Mouse (Mus musculus) kidney, embryonic 15.5 days (tissue): Measurements from ENCODE around the gene Med11. TPM values are rescaled to one million over a fixed set of nuclear protein-coding genes. Genes with fewer than 3 reads are reported as not detected.
"Not testable (repeated sequence)": the region's sequence is repeated elsewhere in the genome, so short reads cannot be mapped to it uniquely, and the experiment has no call there.

Experiments
- ATAC-seq: fragments of 200-750 bp; cut with Nextera tagmentation; replicated peaks from 2 replicates; pipeline ENCODE4 v1.8.0; 2017; ENCODE audit warnings: moderate TSS enrichment; ENCODE audit not compliant: low FRiP score
- H3K27ac ChIP-seq: fragments of 300-500 bp; sonication (generic); 2 replicates; pipeline ENCODE4 v1.5.1; 2015; ENCODE audit warnings: mild to moderate bottlenecking, inconsistent platforms
- H3K27me3 ChIP-seq: fragments of 300-500 bp; sonication (generic); 2 replicates; pipeline ENCODE4 v1.6.1; 2015; ENCODE audit warnings: inconsistent platforms
- H3K36me3 ChIP-seq: fragments of 300-500 bp; sonication (generic); 2 replicates; pipeline ENCODE4 v1.6.1; 2015; ENCODE audit warnings: inconsistent platforms
- H3K4me1 ChIP-seq: fragments of 300-500 bp; sonication (generic); 2 replicates; pipeline ENCODE4 v1.6.1; 2015; ENCODE audit warnings: inconsistent platforms
- H3K4me2 ChIP-seq: fragments of 300-500 bp; sonication (generic); 2 replicates; pipeline ENCODE4 v1.6.1; 2015; ENCODE audit warnings: moderate library complexity, mild to moderate bottlenecking, inconsistent platforms
- H3K4me3 ChIP-seq: fragments of 300-500 bp; sonication (generic); replicated peaks from 2 replicates; pipeline ENCODE4 v1.5.1; 2015; ENCODE audit warnings: mild to moderate bottlenecking, inconsistent platforms
- H3K9ac ChIP-seq: fragments of 300-500 bp; sonication (generic); 2 replicates; pipeline ENCODE4 v1.6.1; 2015; ENCODE audit warnings: mild to moderate bottlenecking, inconsistent platforms
- H3K9me3 ChIP-seq: fragments of 300-500 bp; sonication (generic); replicated peaks from 2 replicates; pipeline ENCODE4 v1.6.1; 2016; ENCODE audit warnings: inconsistent platforms
- WGBS: fragments of 180-500 bp; shearing (Covaris S2); methylation state at CpG from one replicate; pipeline ENCODE4 v1.1.7; 2015; ENCODE audit warnings: mixed read lengths; 5-methylcytosine and 5-hydroxymethylcytosine counted together
- polyA plus RNA-seq: library from polyadenylated mRNA; unstranded; fragments of >200 nt; fragmentation: Nextera tagmentation; extraction: Ambion mirVana; gene quantifications from 2 replicates; pipeline ENCODE4 v1.2.1, GENCODE M21; 2015

Med11 gene
- 38.8 and 42.0 TPM in 2 replicates for polyA plus RNA-seq

- WGBS, result under 1% methylated on average over 46 of the region's 46 CpGs
These were observed at the start of gene Med11 for GRCm38 (mm10) chr11:70451797-70452498. Gene Med11, plus strand, starts transcription at chr11:70451919.

GRCm38 (mm10) chr11:70403598-70403997 is 48.1 kb upstream of the Med11 start:
- H3K4me1 ChIP-seq, result peaks cover 9% of the 10 kb centered on the region
- no peaks in the 10 kb centered on the region for H3K27me3 ChIP-seq
- H3K27ac ChIP-seq, result no peak overlapping the region
- no peak overlapping the region for H3K4me2 ChIP-seq
- H3K9ac ChIP-seq, result no peak overlapping the region
- no peaks in the 10 kb centered on the region for H3K9me3 ChIP-seq
- no peak overlapping the region for H3K4me3 ChIP-seq
- H3K36me3 ChIP-seq, result peaks cover 78% of the 10 kb centered on the region
- ATAC-seq, result no peak
- 74% methylated on average over 2 of the region's 2 CpGs for WGBS

More at GRCm38 (mm10) chr11:70451797-70452498, at the start of gene Med11:
- Histone ChIP-seq H3K4me1 (peaks cover 21% of the 10 kb centered on the region), H3K9me3 (no peaks in the 10 kb centered on the region), H3K27me3 (no peaks in the 10 kb centered on the region), H3K36me3 (peaks cover 8% of the 10 kb centered on the region), H3K4me3 (peak within 1 kb of the TSS; percentile 64), H3K27ac (peak within 1 kb of the TSS; percentile 97), H3K4me2 (peak within 1 kb of the TSS; percentile 73), H3K9ac (peak within 1 kb of the TSS; percentile 73)
- peak; percentile 98 for ATAC-seq

- peak within 1 kb of the TSS; percentile 88 for H3K27ac ChIP-seq
- H3K9me3 ChIP-seq, result no peaks in the 10 kb centered on the region
- no peaks in the 10 kb centered on the region for H3K27me3 ChIP-seq
- H3K4me2 ChIP-seq, result peak within 1 kb of the TSS; percentile 82
- WGBS, result under 1% methylated on average over 59 of the region's 59 CpGs
- peaks cover 18% of the 10 kb centered on the region for H3K36me3 ChIP-seq
- peak within 1 kb of the TSS; percentile 89 for H3K4me3 ChIP-seq
- ATAC-seq, result peak; percentile 98
- peaks cover 23% of the 10 kb centered on the region for H3K4me1 ChIP-seq
- peak within 1 kb of the TSS; percentile 99 for H3K9ac ChIP-seq
These were observed 42.0 kb upstream of the Med11 start, which contains the start of gene Pelp1 for GRCm38 (mm10) chr11:70409594-70410296. Gene Pelp1, minus strand, starts transcription at chr11:70410031.

DNA sequence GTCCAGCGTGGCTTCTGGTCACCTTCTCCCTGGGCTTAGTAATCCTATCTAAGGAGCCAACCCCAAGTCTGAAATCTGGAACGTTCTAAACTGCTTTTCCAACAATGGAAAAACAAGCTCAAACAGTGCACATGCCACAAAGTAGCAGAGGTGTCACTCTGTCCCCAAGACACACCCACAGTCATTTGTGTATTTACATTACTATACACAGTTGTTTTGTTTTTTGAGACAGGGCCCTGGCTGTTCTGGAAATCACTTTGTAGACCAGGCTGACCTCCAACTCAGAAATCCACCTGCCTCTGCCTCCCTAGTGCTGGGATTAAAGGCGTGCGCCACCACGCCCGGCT is 41.4 kb upstream of the Med11 start:
- ATAC-seq, result no peak; the same call in 1 of the 2 replicates
- no peaks in the 10 kb centered on the region for H3K9me3 ChIP-seq
- peak overlapping the region; percentile 88 for H3K27ac ChIP-seq
- peak overlapping the region; percentile 89 for H3K4me3 ChIP-seq
- peaks cover 23% of the 10 kb centered on the region for H3K4me1 ChIP-seq
- 62% methylated on average over 6 of the region's 6 CpGs for WGBS
- peak overlapping the region; percentile 82 for H3K4me2 ChIP-seq
- H3K9ac ChIP-seq, result peak overlapping the region; percentile 99
- H3K36me3 ChIP-seq, result peaks cover 13% of the 10 kb centered on the region
- H3K27me3 ChIP-seq, result no peaks in the 10 kb centered on the region

DNA sequence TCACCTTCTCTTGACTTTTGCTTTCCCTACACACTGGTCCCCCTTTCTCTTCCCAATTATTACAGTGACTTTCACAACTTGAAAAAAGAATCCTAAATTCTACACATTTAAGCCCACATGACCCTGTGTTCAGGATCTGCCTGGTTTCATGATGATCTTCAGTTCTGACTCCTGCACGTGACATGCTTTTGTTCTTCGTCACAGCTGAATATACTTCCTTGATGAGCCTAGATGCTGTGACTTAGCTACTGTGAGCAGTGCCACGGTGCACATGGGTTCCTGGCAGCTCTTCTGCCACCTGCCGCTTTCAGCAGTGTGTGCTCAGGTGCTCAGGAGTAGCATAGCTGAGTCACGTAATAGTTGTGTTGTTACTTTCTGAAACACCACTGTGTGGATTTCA is 39.1 kb upstream of the Med11 start:
- Histone ChIP-seq H3K9ac (no peak overlapping the region), H3K27ac (no peak overlapping the region), H3K4me3 (no peak overlapping the region), H3K4me1 (peaks cover 23% of the 10 kb centered on the region), H3K4me2 (no peak overlapping the region), H3K9me3 (no peaks in the 10 kb centered on the region), H3K27me3 (no peaks in the 10 kb centered on the region), H3K36me3 (no peaks in the 10 kb centered on the region)
- no peak for ATAC-seq
- 78% methylated on average over 5 of the region's 5 CpGs for WGBS

DNA sequence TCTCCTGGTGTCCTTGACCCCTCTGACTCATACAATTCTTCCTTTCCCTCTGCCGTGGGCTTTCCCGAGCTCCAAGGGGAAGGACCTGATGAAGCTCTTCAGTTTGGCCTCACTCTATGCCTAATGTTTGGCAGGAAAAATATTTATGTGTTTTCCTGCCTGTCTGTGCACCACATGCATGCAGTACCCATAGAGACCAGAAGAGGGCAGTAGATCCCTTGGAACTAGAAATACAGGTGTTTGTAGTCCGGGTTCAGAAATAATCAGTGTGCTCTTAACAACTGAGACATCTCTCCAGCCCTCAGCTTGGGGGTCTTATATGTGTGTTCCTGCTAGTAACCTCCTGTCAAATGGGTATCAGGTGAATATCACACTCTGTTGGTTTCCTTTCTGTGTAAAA is 37.8 kb upstream of the Med11 start:
- 8% methylated on average over 3 of the region's 3 CpGs for WGBS
- Histone ChIP-seq H3K9ac (no peak overlapping the region), H3K36me3 (no peaks in the 10 kb centered on the region), H3K9me3 (no peaks in the 10 kb centered on the region), H3K27ac (no peak overlapping the region), H3K4me3 (no peak overlapping the region), H3K4me2 (no peak overlapping the region), H3K4me1 (peaks cover 10% of the 10 kb centered on the region), H3K27me3 (no peaks in the 10 kb centered on the region)
- no peak for ATAC-seq

- Histone ChIP-seq H3K9ac (no peak overlapping the region), H3K36me3 (no peaks in the 10 kb centered on the region), H3K9me3 (no peaks in the 10 kb centered on the region), H3K27me3 (no peaks in the 10 kb centered on the region), H3K27ac (no peak overlapping the region), H3K4me2 (no peak overlapping the region), H3K4me3 (no peak overlapping the region), H3K4me1 (no peaks in the 10 kb centered on the region)
- no peak for ATAC-seq
- 67% methylated on average over 4 of the region's 4 CpGs for WGBS
These were observed 33.5 kb upstream of the Med11 start for GRCm38 (mm10) chr11:70418199-70418598.

DNA sequence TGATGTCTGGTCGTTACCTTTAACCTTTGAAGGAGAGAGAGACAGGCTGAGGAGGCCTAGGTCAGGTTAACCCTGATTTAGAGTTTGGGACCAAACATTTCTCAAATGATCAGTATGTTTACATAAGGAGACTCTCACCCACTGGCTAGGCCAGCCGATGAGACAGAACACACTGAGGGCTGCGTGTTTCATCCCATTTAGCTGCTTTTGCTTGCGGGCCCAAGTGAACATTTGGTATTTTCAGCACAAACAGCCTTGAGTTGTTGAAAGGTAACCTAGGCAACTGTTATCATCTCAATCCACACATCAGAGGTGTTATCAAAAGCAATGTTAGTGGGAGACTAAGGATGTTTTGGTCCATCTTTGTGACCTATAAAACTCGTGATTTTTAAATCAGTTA is 32.2 kb upstream of the Med11 start:
- Histone ChIP-seq H3K36me3 (no peaks in the 10 kb centered on the region), H3K4me2 (no peak overlapping the region), H3K27me3 (no peaks in the 10 kb centered on the region), H3K9ac (no peak overlapping the region), H3K9me3 (no peaks in the 10 kb centered on the region), H3K27ac (no peak overlapping the region), H3K4me1 (no peaks in the 10 kb centered on the region), H3K4me3 (no peak overlapping the region)
- no peak for ATAC-seq
- WGBS, result 59% methylated on average over 5 of the region's 5 CpGs

GRCm38 (mm10) chr11:70426598-70426997 is 25.1 kb upstream of the Med11 start:
- H3K27me3 ChIP-seq, H3K36me3 ChIP-seq, ATAC-seq, H3K27ac ChIP-seq, H3K9me3 ChIP-seq, H3K9ac ChIP-seq, H3K4me1 ChIP-seq, H3K4me2 ChIP-seq, H3K4me3 ChIP-seq: not testable (repeated sequence)
- 74% methylated on average over 6 of the region's 6 CpGs for WGBS

DNA sequence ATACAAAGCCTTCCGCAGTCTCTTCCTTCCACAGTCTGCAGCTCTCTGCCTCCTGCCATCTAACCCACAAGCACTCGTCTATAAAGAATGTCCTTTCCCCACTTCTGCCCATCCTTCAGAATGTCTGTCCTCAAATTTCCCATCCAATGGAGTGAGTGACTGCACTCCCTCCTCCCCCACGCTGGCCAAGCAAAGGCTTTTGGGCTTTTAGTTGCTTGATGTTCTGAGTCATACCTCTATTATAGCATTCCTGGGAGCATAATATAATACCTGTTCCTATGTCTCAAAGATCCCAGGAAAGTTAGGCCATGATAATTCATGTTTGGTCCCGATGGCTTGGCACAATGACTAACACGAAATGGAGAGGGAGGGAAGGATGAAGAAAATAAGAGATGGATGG is 20.1 kb upstream of the Med11 start:
- H3K27ac ChIP-seq, result peak overlapping the region; percentile 86
- H3K9ac ChIP-seq, result 0 out of 2 replicates have a peak overlapping the region, but pooled peaks have one; percentile 10
- H3K9me3 ChIP-seq, result no peaks in the 10 kb centered on the region
- H3K27me3 ChIP-seq, result no peaks in the 10 kb centered on the region
- no peak for ATAC-seq
- 32% methylated on average over 5 of the region's 5 CpGs for WGBS
- H3K4me2 ChIP-seq, result peak overlapping the region; percentile 82
- peaks cover 18% of the 10 kb centered on the region for H3K4me1 ChIP-seq
- peak overlapping the region; percentile 60 for H3K4me3 ChIP-seq
- H3K36me3 ChIP-seq, result peaks cover 5% of the 10 kb centered on the region

DNA sequence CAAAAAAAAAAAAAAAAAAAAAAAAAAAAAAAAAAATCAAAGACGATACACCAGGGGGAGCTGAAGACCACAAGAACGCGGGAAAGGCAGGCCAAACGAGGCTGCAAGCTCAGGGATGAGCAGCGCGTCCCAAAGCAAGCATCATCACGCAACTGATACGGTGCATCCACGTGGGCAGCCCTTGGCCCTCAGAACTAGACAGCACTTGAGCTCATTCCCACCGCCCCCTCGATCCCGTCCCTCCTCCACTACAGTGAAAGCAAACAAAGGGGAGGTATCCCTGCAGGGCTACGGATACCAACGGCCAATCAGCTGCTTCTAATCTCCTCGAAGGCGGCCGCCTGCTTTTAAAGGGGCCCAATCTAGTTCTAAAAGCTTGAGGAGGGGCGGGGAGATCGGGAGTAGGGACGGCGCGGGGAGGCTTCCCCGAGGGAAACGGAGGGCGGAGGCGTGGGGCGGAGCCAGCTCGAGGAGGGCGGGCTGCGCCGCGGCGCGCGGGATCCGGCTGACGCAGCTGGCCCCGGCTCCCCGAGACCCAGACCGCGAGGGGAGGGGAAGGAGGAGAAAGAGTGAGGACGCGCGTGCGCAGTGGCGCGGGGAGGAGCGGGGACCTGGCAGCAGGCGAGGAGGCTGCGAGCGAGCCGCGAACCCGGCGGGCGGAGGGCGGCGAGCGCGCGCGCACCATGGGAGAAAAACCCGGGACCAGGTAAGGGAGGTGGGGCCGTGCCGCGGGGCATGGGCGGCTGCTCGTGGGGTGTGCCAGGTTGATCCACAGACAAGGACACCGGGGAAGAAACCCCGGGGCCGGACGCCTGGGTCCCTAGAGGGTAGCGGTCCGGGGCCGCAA is 19.4 kb upstream of the Med11 start, which contains the start of gene Arrb2:
Gene Arrb2, plus strand, starts transcription at position 588 of the 847 bp plus-strand sequence.
- Histone ChIP-seq H3K9me3 (no peaks in the 10 kb centered on the region), H3K27ac (peak within 1 kb of the TSS; percentile 86), H3K36me3 (peaks cover 12% of the 10 kb centered on the region), H3K4me1 (peaks cover 18% of the 10 kb centered on the region), H3K4me3 (peak within 1 kb of the TSS; percentile 60), H3K4me2 (peak within 1 kb of the TSS; percentile 82), H3K9ac (peak within 1 kb of the TSS; percentile 63), H3K27me3 (no peaks in the 10 kb centered on the region)
- peak; percentile 95 for ATAC-seq
- WGBS, result under 1% methylated on average over 75 of the region's 75 CpGs
